Mouse (Mus musculus) small intestine, adult 2 months (tissue): Measurements from ENCODE around the gene Actr8.

Experiments used
- CTCF ChIP-seq: fragments of 200-500 bp; IDR thresholded peaks from 2 replicates; pipeline ENCODE4 v1.5.1; 2012; ENCODE audit warnings: low read depth, mild to moderate bottlenecking, control low read depth, inconsistent platforms, low read length, moderate library complexity, mixed read lengths; ENCODE audit not compliant: insufficient replicate concordance, insufficient read length; ENCODE audit errors: extremely low read depth
- POLR2A ChIP-seq: fragments of 200-500 bp; IDR thresholded peaks from 2 replicates; pipeline ENCODE4 v1.6.1; 2012; ENCODE audit warnings: low read depth, mild to moderate bottlenecking, control low read depth, inconsistent platforms, low read length, moderate library complexity

DNA sequence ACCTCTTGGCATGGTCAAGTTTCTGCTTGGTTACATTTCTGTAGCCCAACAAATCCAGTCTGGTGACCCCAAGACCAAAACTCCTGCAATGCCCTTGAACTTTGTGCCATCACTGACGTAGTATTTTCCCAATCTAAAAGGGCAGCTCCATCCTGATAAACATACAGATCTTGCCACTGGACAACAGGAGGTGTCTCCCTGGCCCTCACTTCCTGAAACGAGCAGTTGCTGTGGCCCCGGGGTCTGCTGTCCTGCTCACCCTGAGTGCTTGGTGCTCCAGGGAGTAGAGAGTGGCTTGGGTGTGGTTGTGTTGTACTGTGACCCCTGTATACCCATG is 21.3 kb downstream of the Actr8 start:
- no peak for TF ChIP-seq CTCF
- TF ChIP-seq POLR2A: no peak
